Mouse (Mus musculus): ENCODE measurements around the gene Smad6. TPM values are rescaled to one million over a fixed set of nuclear protein-coding genes. Genes with fewer than 3 reads are reported as not detected.

Smad6 gene
- total and polyA plus RNA-seq, 3 experiments, result 0.44 to 1.6 (median 0.98) TPM

DNA sequence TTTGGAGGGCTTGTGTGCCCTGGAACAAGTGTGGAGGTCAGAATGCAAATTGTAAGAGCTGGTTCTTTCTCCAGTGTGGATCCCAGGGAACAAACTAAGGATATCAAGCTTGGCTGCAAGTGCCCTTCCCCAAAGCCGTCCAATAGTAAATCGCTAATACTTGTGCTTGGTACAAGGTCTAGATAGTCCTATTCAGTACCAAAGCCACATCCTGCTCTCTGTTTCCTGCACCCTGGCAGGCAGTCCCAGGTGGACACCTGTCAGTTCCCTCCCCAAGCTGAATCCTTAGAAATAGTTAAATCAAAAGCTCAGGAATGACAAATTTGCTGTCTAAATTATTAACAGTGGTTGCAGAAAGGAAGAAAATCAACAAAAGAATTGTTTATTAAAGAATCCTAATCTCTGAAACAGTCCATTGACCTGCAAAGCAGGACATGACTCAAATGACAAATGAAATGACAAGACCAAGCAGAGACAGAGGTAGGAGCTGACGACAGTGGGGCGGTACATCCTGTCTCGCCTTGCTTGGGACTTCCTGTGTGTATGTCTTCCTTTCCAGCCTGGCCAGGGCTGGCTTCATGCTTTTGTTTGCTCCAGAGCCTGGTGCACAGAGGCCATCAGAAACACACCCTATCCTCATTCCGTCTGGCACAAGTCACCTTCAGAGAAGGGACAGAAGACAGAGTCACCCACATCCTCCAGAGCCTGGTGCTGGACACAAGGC is 8.2 kb upstream of the Smad6 start:
- DNase-seq (ENCODE audit: low spot score) (no peak), ATAC-seq (ENCODE audit: extremely low read depth, insufficient number of reproducible peaks, low FRiP score, poor library complexity, severe bottlenecking) (no peak)
- Histone ChIP-seq H3K27me3 (ENCODE audit: insufficient read depth, low read length) (no peaks in the 10 kb centered on the region), H3K9me3 (replicated peaks) (no peaks in the 10 kb centered on the region), H3K4me3 (ENCODE audit: low read depth, low read length) (no peak overlapping the region), H3K4me1 (ENCODE audit: insufficient read depth, low read depth, low read length) (peaks cover 21% of the 10 kb centered on the region), H3K36me3 (replicated peaks) (no peaks in the 10 kb centered on the region)
- TF ChIP-seq GATA2 (IDR thresholded peaks at IDR 0.05; ENCODE audit: borderline replicate concordance, low read depth, low read length) (no peak), CTCF (IDR thresholded peaks at IDR 0.05; ENCODE audit: low read depth, low read length) (no peak), GATA1 (IDR thresholded peaks at IDR 0.05; ENCODE audit: borderline replicate concordance, low read length) (no peak), POLR2AphosphoS5 (IDR thresholded peaks at IDR 0.05; ENCODE audit: insufficient replicate concordance, low read depth, low read length) (no peak), TAL1 (conservative IDR thresholded peaks at IDR 0.05; ENCODE audit: low read depth, low read length) (no peak)

DNA sequence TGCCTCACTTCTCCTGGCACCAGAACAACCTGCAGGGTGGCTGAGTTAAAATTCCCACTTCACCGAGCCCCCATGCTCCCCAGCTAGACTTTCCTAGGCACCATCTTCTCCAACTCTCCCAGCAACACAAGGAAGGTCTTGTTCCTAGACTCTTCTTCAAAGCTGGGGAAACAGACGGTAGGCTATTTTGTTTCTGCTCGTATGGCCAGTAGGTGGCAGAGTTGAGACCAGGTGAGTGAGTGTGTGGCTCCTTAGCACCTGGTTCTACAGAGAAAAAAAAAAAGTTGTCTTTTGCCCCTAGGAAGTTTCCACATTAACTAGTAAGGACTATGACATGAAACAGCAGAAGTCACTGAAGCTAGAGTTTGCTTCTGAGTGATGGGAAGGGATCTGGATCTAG is 3.7 kb upstream of the Smad6 start:
- TF ChIP-seq CTCF (IDR thresholded peaks at IDR 0.05; ENCODE audit: low read depth, low read length) (peak; percentile 19; the same call in 1 of the 2 replicates), GATA2 (IDR thresholded peaks at IDR 0.05; ENCODE audit: borderline replicate concordance, low read depth, low read length) (no peak), TAL1 (conservative IDR thresholded peaks at IDR 0.05; ENCODE audit: low read depth, low read length) (no peak), POLR2AphosphoS5 (IDR thresholded peaks at IDR 0.05; ENCODE audit: insufficient replicate concordance, low read depth, low read length) (no peak), GATA1 (IDR thresholded peaks at IDR 0.05; ENCODE audit: borderline replicate concordance, low read length) (no peak)
- DNase-seq (ENCODE audit: low spot score) (no peak), ATAC-seq (ENCODE audit: extremely low read depth, insufficient number of reproducible peaks, low FRiP score, poor library complexity, severe bottlenecking) (no peak)
- no peak overlapping the region for H3K4me3 ChIP-seq (ENCODE audit: low read depth, low read length)
- H3K36me3 ChIP-seq (replicated peaks), result no peaks in the 10 kb centered on the region
- peaks cover 6% of the 10 kb centered on the region for H3K9me3 ChIP-seq (replicated peaks)
- peaks cover 9% of the 10 kb centered on the region for H3K27me3 ChIP-seq (ENCODE audit: insufficient read depth, low read length)
- peaks cover 58% of the 10 kb centered on the region for H3K4me1 ChIP-seq (ENCODE audit: insufficient read depth, low read depth, low read length)

DNA sequence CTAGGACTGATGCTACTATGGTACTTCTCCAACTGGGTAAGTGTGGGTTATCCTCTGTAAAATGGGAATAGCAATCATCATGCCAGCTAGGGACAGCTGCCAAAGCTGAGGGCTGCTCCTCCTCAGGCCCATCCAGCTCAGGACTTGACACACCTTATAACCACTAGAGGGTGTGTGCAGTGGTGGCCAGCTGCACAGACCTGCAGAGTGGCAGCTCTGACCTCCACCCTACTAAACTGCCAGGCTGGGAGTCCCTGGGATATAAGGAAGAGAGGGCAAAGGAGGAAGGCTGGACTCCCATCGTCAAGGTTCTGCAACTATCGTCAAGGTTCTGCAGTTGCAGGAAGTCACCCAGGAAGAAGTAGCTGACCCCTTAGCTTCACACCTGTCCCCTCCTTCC is 3.1 kb upstream of the Smad6 start:
- peaks cover 60% of the 10 kb centered on the region for H3K4me1 ChIP-seq (ENCODE audit: insufficient read depth, low read depth, low read length)
- no peak overlapping the region for H3K4me3 ChIP-seq (ENCODE audit: low read depth, low read length)
- no peak for ATAC-seq (ENCODE audit: extremely low read depth, insufficient number of reproducible peaks, low FRiP score, poor library complexity, severe bottlenecking)
- peaks cover 12% of the 10 kb centered on the region for H3K9me3 ChIP-seq (replicated peaks)
- no peak for DNase-seq (ENCODE audit: low spot score)
- TF ChIP-seq GATA2 (IDR thresholded peaks at IDR 0.05; ENCODE audit: borderline replicate concordance, low read depth, low read length), result no peak
- no peak for TF ChIP-seq POLR2AphosphoS5 (IDR thresholded peaks at IDR 0.05; ENCODE audit: insufficient replicate concordance, low read depth, low read length)
- no peak for TF ChIP-seq TAL1 (conservative IDR thresholded peaks at IDR 0.05; ENCODE audit: low read depth, low read length)
- no peak for TF ChIP-seq CTCF (IDR thresholded peaks at IDR 0.05; ENCODE audit: low read depth, low read length)
- TF ChIP-seq GATA1 (IDR thresholded peaks at IDR 0.05; ENCODE audit: borderline replicate concordance, low read length), result no peak
- H3K27me3 ChIP-seq (ENCODE audit: insufficient read depth, low read length), result peaks cover 15% of the 10 kb centered on the region
- no peaks in the 10 kb centered on the region for H3K36me3 ChIP-seq (replicated peaks)

DNA sequence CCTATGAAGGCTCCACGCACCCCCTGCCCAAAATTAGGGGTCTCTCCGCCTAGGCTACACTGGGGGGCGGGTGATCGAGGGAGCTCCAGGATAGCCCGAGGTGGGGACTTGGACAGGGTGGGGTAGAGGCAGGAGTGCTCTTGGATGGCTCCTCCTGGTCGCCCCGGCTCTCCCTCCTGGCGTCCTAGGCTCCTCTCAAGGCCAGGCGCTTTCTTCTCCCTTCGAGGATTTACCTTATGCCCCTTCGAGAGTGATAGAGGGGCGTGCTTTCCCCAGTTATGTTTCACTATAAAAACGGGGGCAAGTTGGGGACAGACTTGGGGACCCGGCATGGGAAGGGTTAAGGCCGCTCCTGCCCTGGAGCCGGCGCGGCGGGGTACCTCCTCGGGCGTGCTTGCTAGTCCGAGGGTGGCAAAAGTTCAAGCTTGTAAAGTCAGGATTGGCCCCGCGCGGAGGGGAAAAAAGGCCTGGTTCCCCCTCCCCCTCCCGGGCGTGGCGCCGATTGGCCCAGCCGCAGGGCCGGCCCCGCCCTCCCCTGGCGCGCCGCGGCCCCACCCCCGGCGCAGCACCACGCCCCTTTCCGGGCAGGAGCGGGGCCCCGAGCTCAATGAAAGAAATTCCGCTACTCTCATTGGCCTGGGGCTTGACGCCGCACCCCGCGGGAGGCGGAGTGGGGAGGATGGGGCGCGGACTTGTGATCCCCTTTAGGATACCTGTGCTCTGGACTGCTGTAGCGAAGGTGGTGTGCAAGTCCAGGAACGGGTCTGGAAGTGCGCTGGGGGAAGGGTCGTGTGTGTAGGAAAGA is 905 bp upstream of the Smad6 start:
- TF ChIP-seq TAL1 (conservative IDR thresholded peaks at IDR 0.05; ENCODE audit: low read depth, low read length), result no peak
- TF ChIP-seq CTCF (IDR thresholded peaks at IDR 0.05; ENCODE audit: low read depth, low read length), result no peak
- TF ChIP-seq GATA2 (IDR thresholded peaks at IDR 0.05; ENCODE audit: borderline replicate concordance, low read depth, low read length), result no peak
- TF ChIP-seq GATA1 (IDR thresholded peaks at IDR 0.05; ENCODE audit: borderline replicate concordance, low read length), result no peak
- no peak for TF ChIP-seq POLR2AphosphoS5 (IDR thresholded peaks at IDR 0.05; ENCODE audit: insufficient replicate concordance, low read depth, low read length)
- DNase-seq (ENCODE audit: low spot score) (peak; percentile 94), ATAC-seq (ENCODE audit: extremely low read depth, insufficient number of reproducible peaks, low FRiP score, poor library complexity, severe bottlenecking) (peak; percentile 74)
- peaks cover 14% of the 10 kb centered on the region for H3K9me3 ChIP-seq (replicated peaks)
- H3K27me3 ChIP-seq (ENCODE audit: insufficient read depth, low read length), result peaks cover 37% of the 10 kb centered on the region
- H3K4me1 ChIP-seq (ENCODE audit: insufficient read depth, low read depth, low read length), result peaks cover 75% of the 10 kb centered on the region
- no peaks in the 10 kb centered on the region for H3K36me3 ChIP-seq (replicated peaks)
- peak overlapping the region; percentile 73 for H3K4me3 ChIP-seq (ENCODE audit: low read depth, low read length)

DNA sequence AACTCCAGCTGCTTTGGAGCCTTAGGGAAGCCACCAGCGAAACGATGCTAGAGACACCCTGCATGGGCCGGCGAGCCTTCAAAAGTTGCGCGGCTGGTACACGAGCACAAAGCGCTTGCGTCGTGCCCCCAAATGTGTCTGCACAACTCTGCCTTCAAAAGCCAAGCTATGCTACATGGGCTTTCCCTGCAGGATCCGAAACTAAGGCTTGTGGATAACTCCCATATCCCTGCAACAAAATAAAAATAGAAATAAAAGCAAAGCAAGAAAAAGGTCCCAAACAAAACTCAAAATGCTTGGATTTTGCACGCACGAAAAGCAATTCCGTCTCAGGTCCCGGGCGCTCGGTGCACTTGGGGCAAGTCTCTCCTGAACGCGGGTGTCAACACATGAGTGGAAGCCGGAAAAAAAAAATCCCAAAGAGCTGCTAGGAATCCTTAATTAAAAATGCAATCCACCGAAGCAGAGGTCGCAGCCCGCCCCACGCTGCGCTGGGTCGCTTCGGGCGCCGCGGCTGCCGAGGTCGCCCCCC is 474 bp downstream of the Smad6 start:
- Histone ChIP-seq H3K36me3 (replicated peaks) (no peaks in the 10 kb centered on the region), H3K4me3 (ENCODE audit: low read depth, low read length) (peak overlapping the region; percentile 73), H3K4me1 (ENCODE audit: insufficient read depth, low read depth, low read length) (peaks cover 88% of the 10 kb centered on the region), H3K27me3 (ENCODE audit: insufficient read depth, low read length) (peaks cover 45% of the 10 kb centered on the region), H3K9me3 (replicated peaks) (peaks cover 14% of the 10 kb centered on the region)
- ATAC-seq (ENCODE audit: extremely low read depth, insufficient number of reproducible peaks, low FRiP score, poor library complexity, severe bottlenecking) (no peak), DNase-seq (ENCODE audit: low spot score) (no peak)
- no peak for TF ChIP-seq POLR2AphosphoS5 (IDR thresholded peaks at IDR 0.05; ENCODE audit: insufficient replicate concordance, low read depth, low read length)
- TF ChIP-seq CTCF (IDR thresholded peaks at IDR 0.05; ENCODE audit: low read depth, low read length), result no peak
- TF ChIP-seq GATA1 (IDR thresholded peaks at IDR 0.05; ENCODE audit: borderline replicate concordance, low read length), result no peak
- TF ChIP-seq GATA2 (IDR thresholded peaks at IDR 0.05; ENCODE audit: borderline replicate concordance, low read depth, low read length), result no peak

All from G1E (cell line).